Mouse (Mus musculus): Measurements from ENCODE around the gene Ttf2. TPM values are rescaled to one million over a fixed set of nuclear protein-coding genes. Genes with fewer than 3 reads are reported as not detected.

The Ttf2 gene
- total and polyA plus RNA-seq, 3 experiments, result 6.4 to 33.0 (median 25.2) TPM

- Histone ChIP-seq H3K9me3 (replicated peaks) (no peaks in the 10 kb centered on the region), H3K36me3 (replicated peaks) (peaks cover 3% of the 10 kb centered on the region), H3K4me3 (ENCODE audit: low read depth, low read length) (no peak overlapping the region), H3K27me3 (ENCODE audit: insufficient read depth, low read length) (peaks cover 5% of the 10 kb centered on the region), H3K4me1 (ENCODE audit: insufficient read depth, low read depth, low read length) (peaks cover 35% of the 10 kb centered on the region)
- TF ChIP-seq CTCF (IDR thresholded peaks at IDR 0.05; ENCODE audit: low read depth, low read length), result no peak
- no peak for TF ChIP-seq POLR2AphosphoS5 (IDR thresholded peaks at IDR 0.05; ENCODE audit: insufficient replicate concordance, low read depth, low read length)
- DNase-seq (ENCODE audit: low spot score), result no peak
- ATAC-seq (ENCODE audit: extremely low read depth, insufficient number of reproducible peaks, low FRiP score, poor library complexity, severe bottlenecking), result no peak
Measured at GRCm38 (mm10) chr3:100924065-100924732, 45.3 kb downstream of the Ttf2 start.

DNA sequence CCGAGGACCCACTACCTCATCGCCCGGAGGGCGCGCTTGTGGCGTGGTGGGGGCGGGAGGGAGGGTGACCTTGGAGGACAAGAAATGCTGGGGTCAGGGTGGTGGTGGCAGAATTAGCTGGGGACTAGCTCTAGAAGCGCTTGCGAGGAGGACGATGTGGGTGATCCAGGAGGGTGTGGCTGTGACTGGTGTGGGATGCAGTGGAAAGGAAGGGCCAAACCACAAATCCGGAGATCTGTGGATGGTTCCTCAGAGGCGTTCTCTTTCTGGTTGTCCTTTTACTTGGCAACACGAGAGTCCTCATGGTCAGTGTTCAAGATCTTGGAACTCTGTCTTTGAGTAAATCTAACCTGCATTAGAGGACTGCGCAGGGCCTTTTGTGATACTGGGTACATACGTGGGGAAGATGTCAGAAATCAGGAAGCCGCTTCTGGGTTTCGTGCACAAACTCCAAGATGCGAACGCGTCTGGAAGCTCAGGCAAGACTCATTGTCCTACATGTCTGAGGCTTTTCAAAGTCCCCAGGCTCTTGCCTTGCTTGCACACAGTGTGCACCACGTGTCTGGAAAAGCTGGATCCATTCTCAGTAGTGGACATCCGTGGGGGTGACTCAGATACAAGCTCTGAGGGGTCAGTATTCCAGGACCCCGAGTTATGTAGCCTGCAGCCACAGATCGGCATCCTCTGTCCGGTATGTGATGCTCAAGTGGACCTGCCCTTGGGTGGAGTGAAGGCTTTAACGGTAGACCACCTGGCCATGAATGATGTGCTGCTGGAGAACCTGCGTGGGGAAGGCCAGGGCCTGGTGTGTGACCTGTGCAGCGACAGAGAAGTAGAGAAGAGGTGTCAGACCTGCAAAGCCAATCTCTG, 46.7 kb downstream of the Ttf2 start:
- Histone ChIP-seq H3K4me3 (ENCODE audit: low read depth, low read length) (peak overlapping the region; percentile 72), H3K4me1 (ENCODE audit: insufficient read depth, low read depth, low read length) (peaks cover 35% of the 10 kb centered on the region), H3K36me3 (replicated peaks) (no peaks in the 10 kb centered on the region), H3K9me3 (replicated peaks) (no peaks in the 10 kb centered on the region), H3K27me3 (ENCODE audit: insufficient read depth, low read length) (peaks cover 11% of the 10 kb centered on the region)
- ATAC-seq (ENCODE audit: extremely low read depth, insufficient number of reproducible peaks, low FRiP score, poor library complexity, severe bottlenecking), result no peak
- DNase-seq (ENCODE audit: low spot score), result no peak
- no peak for TF ChIP-seq TAL1 (conservative IDR thresholded peaks at IDR 0.05; ENCODE audit: low read depth, low read length)
- no peak for TF ChIP-seq GATA2 (IDR thresholded peaks at IDR 0.05; ENCODE audit: borderline replicate concordance, low read depth, low read length)
- no peak for TF ChIP-seq CTCF (IDR thresholded peaks at IDR 0.05; ENCODE audit: low read depth, low read length)
- no peak for TF ChIP-seq POLR2AphosphoS5 (IDR thresholded peaks at IDR 0.05; ENCODE audit: insufficient replicate concordance, low read depth, low read length)
- TF ChIP-seq GATA1 (IDR thresholded peaks at IDR 0.05; ENCODE audit: borderline replicate concordance, low read length), result no peak

- H3K4me3 ChIP-seq (ENCODE audit: low read depth, low read length), result peak within 1 kb of the TSS; percentile 72
- DNase-seq (ENCODE audit: low spot score) (peak; percentile 95), ATAC-seq (ENCODE audit: extremely low read depth, insufficient number of reproducible peaks, low FRiP score, poor library complexity, severe bottlenecking) (peak; percentile 97)
- TF ChIP-seq GATA1 (IDR thresholded peaks at IDR 0.05; ENCODE audit: borderline replicate concordance, low read length) (no peak), TAL1 (conservative IDR thresholded peaks at IDR 0.05; ENCODE audit: low read depth, low read length) (no peak), CTCF (IDR thresholded peaks at IDR 0.05; ENCODE audit: low read depth, low read length) (no peak), POLR2AphosphoS5 (IDR thresholded peaks at IDR 0.05; ENCODE audit: insufficient replicate concordance, low read depth, low read length) (no peak), GATA2 (IDR thresholded peaks at IDR 0.05; ENCODE audit: borderline replicate concordance, low read depth, low read length) (no peak)
- H3K36me3 ChIP-seq (replicated peaks), result no peaks in the 10 kb centered on the region
- no peaks in the 10 kb centered on the region for H3K9me3 ChIP-seq (replicated peaks)
- H3K4me1 ChIP-seq (ENCODE audit: insufficient read depth, low read depth, low read length), result peaks cover 39% of the 10 kb centered on the region
- peaks cover 15% of the 10 kb centered on the region for H3K27me3 ChIP-seq (ENCODE audit: insufficient read depth, low read length)
Measured at GRCm38 (mm10) chr3:100921825-100922505, 47.5 kb downstream of the Ttf2 start, which contains the start of gene Trim45. Gene Trim45 (plus strand): TSS chr3:100922202.

DNA sequence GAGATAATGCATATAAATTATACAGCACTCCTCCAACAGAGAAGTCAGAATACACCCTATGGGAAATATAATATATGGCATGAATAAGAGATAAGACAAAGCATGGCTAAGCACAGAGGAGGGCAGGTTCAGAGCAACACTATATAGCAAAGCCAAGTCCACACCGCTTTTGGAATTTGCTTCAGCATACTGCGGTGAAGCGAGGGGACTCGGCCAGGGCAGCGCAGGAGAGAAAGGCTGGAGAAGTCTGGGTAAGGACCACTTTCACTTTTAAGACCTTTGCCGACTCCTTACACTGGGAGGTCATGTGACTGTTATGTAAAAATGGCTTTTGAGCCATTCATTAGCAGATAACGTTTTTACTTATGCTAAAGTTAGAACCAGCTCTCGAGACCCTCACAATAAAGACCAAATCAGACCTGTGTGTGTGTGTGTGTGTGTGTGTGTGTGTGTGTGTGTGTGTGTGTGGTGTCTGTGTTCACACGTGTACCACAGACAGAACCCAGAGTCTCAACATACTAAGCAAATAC, 48.8 kb downstream of the Ttf2 start:
- H3K4me3 ChIP-seq (ENCODE audit: low read depth, low read length), result peak overlapping the region; percentile 35; the same call in 1 of the 2 replicates
- H3K9me3 ChIP-seq (replicated peaks), result no peaks in the 10 kb centered on the region
- H3K27me3 ChIP-seq (ENCODE audit: insufficient read depth, low read length), result peaks cover 15% of the 10 kb centered on the region
- TF ChIP-seq TAL1 (conservative IDR thresholded peaks at IDR 0.05; ENCODE audit: low read depth, low read length), result no peak
- no peak for TF ChIP-seq GATA1 (IDR thresholded peaks at IDR 0.05; ENCODE audit: borderline replicate concordance, low read length)
- no peak for TF ChIP-seq CTCF (IDR thresholded peaks at IDR 0.05; ENCODE audit: low read depth, low read length)
- TF ChIP-seq GATA2 (IDR thresholded peaks at IDR 0.05; ENCODE audit: borderline replicate concordance, low read depth, low read length), result no peak
- TF ChIP-seq POLR2AphosphoS5 (IDR thresholded peaks at IDR 0.05; ENCODE audit: insufficient replicate concordance, low read depth, low read length), result no peak
- ATAC-seq (ENCODE audit: extremely low read depth, insufficient number of reproducible peaks, low FRiP score, poor library complexity, severe bottlenecking) (no peak), DNase-seq (ENCODE audit: low spot score) (no peak)
- no peaks in the 10 kb centered on the region for H3K36me3 ChIP-seq (replicated peaks)
- peaks cover 43% of the 10 kb centered on the region for H3K4me1 ChIP-seq (ENCODE audit: insufficient read depth, low read depth, low read length)

GRCm38 (mm10) chr3:100916844-100917243, 52.6 kb downstream of the Ttf2 start:
- Histone ChIP-seq H3K9me3 (replicated peaks) (no peaks in the 10 kb centered on the region), H3K27me3 (ENCODE audit: insufficient read depth, low read length) (peaks cover 17% of the 10 kb centered on the region), H3K4me3 (ENCODE audit: low read depth, low read length) (no peak overlapping the region), H3K36me3 (replicated peaks) (no peaks in the 10 kb centered on the region), H3K4me1 (ENCODE audit: insufficient read depth, low read depth, low read length) (peaks cover 27% of the 10 kb centered on the region)
- DNase-seq (ENCODE audit: low spot score) (peak; percentile 29), ATAC-seq (ENCODE audit: extremely low read depth, insufficient number of reproducible peaks, low FRiP score, poor library complexity, severe bottlenecking) (no peak)
- TF ChIP-seq POLR2AphosphoS5 (IDR thresholded peaks at IDR 0.05; ENCODE audit: insufficient replicate concordance, low read depth, low read length), result no peak
- TF ChIP-seq CTCF (IDR thresholded peaks at IDR 0.05; ENCODE audit: low read depth, low read length), result 0 out of 2 replicates have a peak, but pooled peaks have one; percentile 9

Data from G1E (cell line).